Mouse (Mus musculus) right cerebral cortex, postnatal 25 days (tissue): Measurements from ENCODE around the gene Gm10295.

Experiments used
- DNase-seq: peaks from one replicate; pipeline ENCODE4 v3.0.0; 2022

Gm10295 gene

DNA sequence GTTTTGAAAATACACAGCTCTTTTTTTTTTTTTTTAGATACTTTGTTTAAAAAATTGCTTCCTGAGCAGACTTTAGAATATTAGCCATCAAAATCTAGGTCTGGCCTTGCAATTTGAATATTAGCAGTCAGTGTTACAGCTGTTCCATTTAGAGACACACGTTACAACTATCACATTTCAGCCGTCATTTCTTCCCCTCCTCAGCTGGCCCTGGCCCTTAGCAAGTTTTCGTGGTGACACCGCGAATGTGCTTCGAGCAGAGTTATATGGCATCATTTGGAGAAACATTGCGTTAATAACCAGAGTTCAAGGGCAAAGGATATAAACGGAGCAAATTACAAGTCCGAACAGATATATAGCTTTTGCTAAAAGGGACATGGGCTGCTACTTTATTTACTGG, 2.4 kb downstream of the Gm10295 start:
- no peak for DNase-seq

- DNase-seq = no peak
Observed at GRCm38 (mm10) chr7:71324919-71325583, 26.2 kb downstream of the Gm10295 start.

DNA sequence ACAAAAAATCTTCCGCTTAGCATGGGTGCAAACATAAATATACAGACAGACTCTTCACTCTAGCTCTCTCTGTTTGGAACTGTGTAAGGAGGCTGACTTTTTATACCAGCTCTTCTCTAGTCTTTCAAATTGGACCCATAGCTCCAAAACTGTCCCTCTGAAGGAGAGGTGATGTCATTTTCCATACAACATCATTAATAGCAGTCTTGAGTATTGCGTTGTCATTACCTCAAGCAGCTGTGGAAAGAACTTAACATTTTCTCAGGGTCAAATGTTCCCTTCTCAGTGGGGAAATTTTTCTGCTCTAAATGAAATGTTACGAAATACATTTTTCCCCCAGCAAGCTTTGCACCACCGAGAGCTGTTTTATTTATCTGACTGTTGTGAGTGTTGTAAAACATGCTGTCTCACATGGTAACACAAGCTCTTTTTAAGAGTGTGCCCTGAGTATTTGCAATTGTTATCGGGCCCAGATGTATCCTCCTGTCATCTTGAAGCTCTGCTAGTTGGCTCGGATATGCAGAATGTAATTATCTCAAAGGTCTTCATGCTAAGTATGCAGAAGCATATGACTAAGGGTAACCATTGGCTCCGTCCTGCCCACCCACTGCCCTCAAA, 38.0 kb downstream of the Gm10295 start:
- no peak for DNase-seq

DNA sequence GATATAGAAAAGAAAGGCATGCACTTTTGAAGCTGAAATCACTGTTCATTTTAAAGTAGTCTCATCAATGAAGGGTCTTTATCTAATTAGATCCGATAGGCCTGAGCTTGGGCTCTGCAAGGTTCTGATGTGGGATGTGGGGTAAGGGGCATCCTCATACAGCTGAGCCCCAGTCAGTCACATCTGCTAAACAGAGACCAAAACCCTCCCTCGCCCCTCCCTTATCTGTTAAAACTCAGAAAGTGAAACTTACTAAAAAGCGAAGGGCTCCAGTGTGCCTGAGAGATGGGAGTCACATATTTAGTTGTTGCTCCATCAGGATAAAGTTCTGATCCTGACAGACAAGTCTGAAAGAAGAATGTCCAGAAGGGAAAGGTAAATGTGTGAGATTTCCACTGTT, 38.9 kb downstream of the Gm10295 start:
- no peak for DNase-seq

- no peak for DNase-seq
Observed at GRCm38 (mm10) chr7:71311411-71311810, 39.9 kb downstream of the Gm10295 start.

GRCm38 (mm10) chr7:71308051-71308450, 43.2 kb downstream of the Gm10295 start:
- DNase-seq = no peak

DNA sequence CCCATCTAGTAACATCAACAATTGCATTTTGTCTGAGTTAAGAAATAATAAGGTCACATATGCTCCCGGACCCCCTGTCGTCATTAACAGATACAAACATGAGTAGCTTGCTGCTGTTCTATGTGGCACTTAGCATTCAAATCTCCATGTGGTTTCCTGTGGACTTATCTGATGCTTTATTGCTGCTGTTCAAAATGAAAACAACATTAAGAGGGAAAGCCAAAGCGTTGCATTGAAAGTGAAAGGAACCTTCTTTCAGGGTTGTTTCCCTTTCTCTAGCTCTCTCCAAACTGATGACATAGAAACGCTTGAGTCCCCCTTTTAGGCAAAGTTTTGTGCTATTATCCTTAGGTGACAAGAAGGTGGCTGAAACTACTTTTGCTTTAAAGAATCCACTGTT, 48.6 kb downstream of the Gm10295 start:
- no peak for DNase-seq
